Mouse (Mus musculus) lung, postnatal 0 days (tissue): Measurements from ENCODE around the gene Sec14l1.

Experiments used
- CTCF ChIP-seq: IDR thresholded peaks from 2 replicates; pipeline ENCODE4 v1.5.1; 2016; ENCODE audit warnings: antibody characterized with exemption, mild to moderate bottlenecking
- EP300 ChIP-seq: IDR thresholded peaks from 2 replicates; pipeline ENCODE4 v1.6.1; 2016; ENCODE audit warnings: antibody characterized with exemption, mild to moderate bottlenecking, control low read depth

DNA sequence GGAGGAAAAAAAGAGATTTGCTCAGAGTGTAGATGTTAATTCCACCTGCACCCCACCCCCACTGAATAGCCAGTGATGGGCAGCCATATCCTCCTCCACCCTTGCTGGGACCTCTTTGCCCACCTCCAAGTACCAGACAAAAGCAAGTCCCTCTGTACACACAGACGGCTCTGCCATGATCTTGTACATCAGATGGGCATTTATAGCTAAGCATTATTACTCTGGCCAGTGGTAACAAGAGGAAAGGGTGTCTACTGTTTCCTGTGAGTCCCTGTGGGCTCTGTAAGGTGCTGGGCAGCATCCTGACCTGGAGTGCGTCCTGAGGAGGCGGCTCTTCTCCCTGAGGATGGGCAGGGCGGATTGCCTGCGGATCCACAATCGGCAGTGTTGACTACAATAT lies 7.0 kb downstream of the Sec14l1 start:
- TF ChIP-seq CTCF, result no peak
- no peak for TF ChIP-seq EP300
